Mouse (Mus musculus) neural tube, embryonic 15.5 days (tissue): Measurements from ENCODE around the gene Celf2. TPM values are rescaled to one million over a fixed set of nuclear protein-coding genes. Genes with fewer than 3 reads are reported as not detected.

Source experiments
- ATAC-seq: fragments of 200-750 bp; cut with Nextera tagmentation; 2 replicates; pipeline ENCODE4 v1.8.0; 2017; ENCODE audit warnings: mild to moderate bottlenecking, moderate TSS enrichment, moderate library complexity; ENCODE audit not compliant: low FRiP score
- H3K27ac ChIP-seq: fragments of 300-500 bp; sonication (generic); replicated peaks from 2 replicates; pipeline ENCODE4 v1.5.1; 2015; ENCODE audit warnings: mild to moderate bottlenecking, inconsistent platforms
- H3K27me3 ChIP-seq: fragments of 300-500 bp; sonication (generic); replicated peaks from 2 replicates; pipeline ENCODE4 v1.6.1; 2015; ENCODE audit warnings: inconsistent platforms
- H3K36me3 ChIP-seq: fragments of 300-500 bp; sonication (generic); 2 replicates; pipeline ENCODE4 v1.6.1; 2015; ENCODE audit warnings: inconsistent platforms
- H3K4me1 ChIP-seq: fragments of 300-500 bp; sonication (generic); 2 replicates; pipeline ENCODE4 v1.6.1; 2015; ENCODE audit warnings: inconsistent platforms
- H3K4me2 ChIP-seq: fragments of 300-500 bp; sonication (generic); 2 replicates; pipeline ENCODE4 v1.6.1; 2015; ENCODE audit warnings: inconsistent platforms, mild to moderate bottlenecking, moderate library complexity
- H3K4me3 ChIP-seq: fragments of 300-500 bp; sonication (generic); replicated peaks from 2 replicates; pipeline ENCODE4 v1.5.1; 2015; ENCODE audit warnings: mild to moderate bottlenecking, inconsistent platforms
- H3K9ac ChIP-seq: fragments of 300-500 bp; sonication (generic); replicated peaks from 2 replicates; pipeline ENCODE4 v1.6.1; 2015; ENCODE audit warnings: mild to moderate bottlenecking, inconsistent platforms
- H3K9me3 ChIP-seq: fragments of 300-500 bp; sonication (generic); replicated peaks from 2 replicates; pipeline ENCODE4 v1.6.1; 2016; ENCODE audit warnings: inconsistent platforms
- WGBS: fragments of 180-500 bp; shearing (Covaris S2); methylation state at CpG from one replicate; pipeline ENCODE4 v1.1.7; 2015; ENCODE audit warnings: mixed read lengths; 5-methylcytosine and 5-hydroxymethylcytosine counted together
- polyA plus RNA-seq: library from polyadenylated mRNA; unstranded; fragments of >200 nt; fragmentation: Nextera tagmentation; extraction: Ambion mirVana; gene quantifications from 2 replicates; pipeline ENCODE4 v1.2.1, GENCODE M21; 2015

Celf2 gene
- polyA plus RNA-seq, 1 experiment from 2014 or later: 120 TPM

DNA sequence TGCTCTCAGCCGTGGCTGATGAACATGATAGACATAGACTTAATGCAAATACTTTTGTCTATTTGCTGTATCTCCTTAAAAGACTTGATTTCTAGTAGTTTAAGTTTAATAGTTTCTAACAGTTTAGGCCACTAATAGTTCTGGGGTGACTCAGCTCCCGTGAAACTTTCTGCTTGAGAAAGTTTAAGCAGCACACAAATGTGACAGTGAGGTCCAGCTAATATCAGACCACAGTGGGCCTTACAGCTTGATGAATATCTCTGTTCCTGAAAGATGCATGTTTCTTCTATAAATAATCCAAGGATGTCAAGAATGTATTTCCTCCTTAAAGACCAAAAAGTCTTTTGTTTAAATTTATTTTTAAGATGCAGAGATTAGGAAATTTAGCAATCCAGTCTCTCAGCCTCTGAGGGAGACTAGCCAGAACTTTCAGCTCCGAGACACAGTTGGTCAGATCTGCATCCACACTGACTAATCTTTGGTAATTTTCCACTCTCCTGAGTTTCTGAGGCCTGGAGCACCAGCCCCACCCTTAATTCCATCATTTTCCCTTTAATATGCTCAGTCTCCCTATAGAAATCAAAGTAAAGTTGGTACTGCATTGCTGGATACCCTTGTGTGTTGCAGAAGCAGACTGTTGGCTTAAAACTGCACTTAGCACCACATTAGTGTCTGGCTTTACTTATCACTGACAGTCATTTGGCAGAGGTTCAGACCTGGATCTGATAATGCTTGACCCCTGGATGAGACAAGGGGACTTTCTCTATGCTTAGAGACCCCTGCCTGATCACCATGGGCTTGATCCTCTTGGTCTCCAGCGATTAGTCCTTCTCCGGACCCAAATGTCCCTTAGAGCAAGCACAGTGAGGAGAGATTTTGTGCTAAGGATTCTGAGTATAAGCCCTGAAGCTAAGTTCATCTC is 436.8 kb downstream of the Celf2 start:
- Histone ChIP-seq H3K4me2 (no peak overlapping the region), H3K27me3 (no peaks in the 10 kb centered on the region), H3K27ac (no peak overlapping the region), H3K4me1 (0 out of 2 replicates have a peak, but pooled peaks cover 7% of the 10 kb centered on the region), H3K9ac (no peak overlapping the region), H3K9me3 (peaks cover 4% of the 10 kb centered on the region; the same call in 1 of the 2 replicates), H3K36me3 (no peaks in the 10 kb centered on the region), H3K4me3 (no peak overlapping the region)
- 87% methylated on average over 5 of the region's 5 CpGs for WGBS
- ATAC-seq: no peak

DNA sequence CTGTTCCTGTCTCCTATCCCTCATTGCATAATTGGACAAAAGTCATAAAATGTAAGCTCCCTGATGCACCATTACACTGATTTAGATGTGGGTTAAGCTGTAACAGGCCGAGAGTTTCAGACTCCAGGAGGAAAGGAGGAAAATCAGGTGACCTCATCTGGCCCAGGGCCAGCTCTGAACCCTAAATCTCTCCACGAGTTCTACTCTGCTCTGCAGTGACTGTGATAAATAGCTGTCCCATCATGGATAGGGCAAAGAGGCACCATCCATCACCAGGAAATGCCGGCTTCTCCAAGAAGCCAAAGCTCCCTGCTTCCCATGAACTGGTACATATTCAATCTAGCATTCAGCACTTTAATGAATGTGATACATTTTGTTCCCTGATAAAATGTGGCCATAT is 439.9 kb downstream of the Celf2 start:
- H3K9me3 ChIP-seq: no peaks in the 10 kb centered on the region
- H3K4me2 ChIP-seq: no peak overlapping the region
- no peaks in the 10 kb centered on the region for H3K27me3 ChIP-seq
- 0 out of 2 replicates have a peak, but pooled peaks cover 7% of the 10 kb centered on the region for H3K4me1 ChIP-seq
- ATAC-seq: peak; percentile 68
- no peak overlapping the region for H3K9ac ChIP-seq
- no peaks in the 10 kb centered on the region for H3K36me3 ChIP-seq
- no peak overlapping the region for H3K4me3 ChIP-seq
- no peak overlapping the region for H3K27ac ChIP-seq
- 13% methylated on average over 3 of the region's 3 CpGs for WGBS

DNA sequence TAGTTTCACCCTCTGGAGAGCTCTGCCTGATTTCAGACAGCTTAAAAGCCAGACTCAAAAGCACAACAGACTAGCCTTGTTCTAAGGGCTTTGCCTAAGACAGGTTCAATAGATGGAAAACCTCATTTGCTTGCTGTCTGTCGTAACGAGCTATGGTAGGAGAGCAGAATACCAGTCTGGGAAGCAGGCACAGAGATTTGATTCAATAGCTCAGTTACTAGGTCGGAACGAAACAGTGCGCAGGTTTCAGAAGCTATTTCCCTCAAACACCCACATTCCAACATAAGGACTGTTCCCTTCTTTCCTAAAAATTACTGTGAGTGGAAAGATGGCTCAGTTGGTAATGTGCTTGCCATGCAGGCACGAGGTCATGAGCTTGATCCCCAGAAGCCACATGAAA is 441.1 kb downstream of the Celf2 start:
- Histone ChIP-seq H3K36me3 (no peaks in the 10 kb centered on the region), H3K27me3 (no peaks in the 10 kb centered on the region), H3K4me2 (no peak overlapping the region), H3K9ac (no peak overlapping the region), H3K9me3 (no peaks in the 10 kb centered on the region), H3K27ac (no peak overlapping the region), H3K4me1 (peaks cover 10% of the 10 kb centered on the region; the same call in 1 of the 2 replicates), H3K4me3 (no peak overlapping the region)
- no peak; the same call in 1 of the 2 replicates for ATAC-seq
- 59% methylated on average over 6 of the region's 6 CpGs for WGBS

- H3K9me3 ChIP-seq: no peaks in the 10 kb centered on the region
- H3K9ac ChIP-seq: no peak overlapping the region
- peaks cover 3% of the 10 kb centered on the region; the same call in 1 of the 2 replicates for H3K4me1 ChIP-seq
- no peaks in the 10 kb centered on the region for H3K27me3 ChIP-seq
- WGBS: 28% methylated on average over 12 of the region's 12 CpGs
- peak overlapping the region; percentile 28 for H3K4me2 ChIP-seq
- H3K27ac ChIP-seq: no peak overlapping the region
- no peaks in the 10 kb centered on the region for H3K36me3 ChIP-seq
- ATAC-seq: no peak
- no peak overlapping the region for H3K4me3 ChIP-seq
These were observed 445.7 kb downstream of the Celf2 start for GRCm38 (mm10) chr2:7063574-7064192.

GRCm38 (mm10) chr2:7060490-7061105 is 448.8 kb downstream of the Celf2 start:
- no peaks in the 10 kb centered on the region for H3K36me3 ChIP-seq
- H3K9ac ChIP-seq: no peak overlapping the region
- H3K4me3 ChIP-seq: no peak overlapping the region
- no peak overlapping the region for H3K27ac ChIP-seq
- peaks cover 7% of the 10 kb centered on the region; the same call in 1 of the 2 replicates for H3K4me1 ChIP-seq
- no peak for ATAC-seq
- no peaks in the 10 kb centered on the region for H3K27me3 ChIP-seq
- 87% methylated on average over 7 of the region's 7 CpGs for WGBS
- H3K4me2 ChIP-seq: no peak overlapping the region
- H3K9me3 ChIP-seq: no peaks in the 10 kb centered on the region

DNA sequence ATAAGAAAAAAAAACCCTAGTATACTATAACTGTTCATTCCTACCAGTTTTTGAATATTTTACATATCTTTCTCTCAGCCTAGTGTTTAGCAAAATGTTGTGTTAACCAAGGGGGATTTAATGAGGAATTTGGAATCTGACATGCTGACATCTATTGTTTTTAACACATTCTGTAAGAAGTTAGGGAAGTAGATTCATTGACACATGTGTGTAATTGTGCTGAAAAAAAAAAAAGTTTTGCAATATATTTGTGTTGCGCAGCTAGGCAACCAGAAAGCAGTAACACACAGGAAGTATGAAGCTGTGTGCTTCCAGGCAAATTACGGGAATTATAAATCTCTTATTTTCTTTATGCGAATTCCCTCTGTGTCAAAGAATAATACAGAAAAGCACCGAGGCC is 453.0 kb downstream of the Celf2 start:
- Histone ChIP-seq H3K36me3 (no peaks in the 10 kb centered on the region), H3K4me3 (no peak overlapping the region), H3K9me3 (no peaks in the 10 kb centered on the region), H3K4me2 (no peak overlapping the region), H3K4me1 (0 out of 2 replicates have a peak, but pooled peaks cover 4% of the 10 kb centered on the region), H3K27ac (no peak overlapping the region), H3K27me3 (no peaks in the 10 kb centered on the region), H3K9ac (no peak overlapping the region)
- 62% methylated on average over 4 of the region's 4 CpGs for WGBS
- no peak for ATAC-seq

DNA sequence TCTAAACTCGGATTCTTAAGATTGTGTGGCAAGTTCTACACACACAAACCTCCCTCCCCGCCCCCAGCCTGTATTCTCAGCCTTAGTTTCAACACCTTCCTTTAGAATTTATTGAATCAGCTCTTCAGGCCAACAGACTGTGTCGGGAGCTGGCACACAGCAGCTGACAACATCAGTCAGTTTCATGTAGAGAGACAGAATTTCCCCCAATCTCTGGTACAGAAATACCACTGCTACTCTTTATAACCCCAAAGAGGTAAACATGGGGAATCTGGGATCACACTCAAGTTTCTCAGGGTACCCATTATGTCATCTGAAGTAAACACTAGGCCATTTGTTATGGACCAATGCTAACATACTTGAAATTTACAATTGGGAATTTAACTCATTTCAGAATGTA is 453.4 kb downstream of the Celf2 start:
- Histone ChIP-seq H3K4me3 (no peak overlapping the region), H3K9me3 (no peaks in the 10 kb centered on the region), H3K4me1 (0 out of 2 replicates have a peak, but pooled peaks cover 4% of the 10 kb centered on the region), H3K36me3 (no peaks in the 10 kb centered on the region), H3K27ac (no peak overlapping the region; the same call in 1 of the 2 replicates), H3K4me2 (no peak overlapping the region), H3K27me3 (no peaks in the 10 kb centered on the region), H3K9ac (no peak overlapping the region)
- no peak for ATAC-seq
- WGBS: 56% methylated on average over 3 of the region's 3 CpGs

DNA sequence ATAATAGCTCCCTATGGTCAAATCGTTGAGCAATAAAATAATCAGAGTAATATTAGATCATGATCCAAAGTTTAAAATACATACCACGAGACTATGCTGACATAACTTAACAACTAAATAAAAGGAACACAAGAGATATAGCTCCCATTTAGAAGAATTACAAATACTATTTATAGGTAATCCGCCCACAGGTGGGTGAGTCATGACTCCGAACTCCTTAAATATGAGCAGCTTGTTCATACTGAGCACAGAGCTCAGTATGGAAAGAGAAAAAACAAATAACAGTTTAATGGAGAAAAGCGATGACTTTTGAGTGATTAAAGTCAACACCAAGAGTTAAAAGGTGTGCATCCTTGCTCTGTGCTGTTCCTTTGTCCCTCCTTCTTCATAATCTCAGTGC is 458.3 kb downstream of the Celf2 start:
- ATAC-seq: no peak
- Histone ChIP-seq H3K27ac (no peak overlapping the region), H3K4me3 (no peak overlapping the region), H3K9me3 (no peaks in the 10 kb centered on the region), H3K9ac (no peak overlapping the region), H3K36me3 (no peaks in the 10 kb centered on the region), H3K4me1 (peaks cover 7% of the 10 kb centered on the region; the same call in 1 of the 2 replicates), H3K27me3 (no peaks in the 10 kb centered on the region), H3K4me2 (no peak overlapping the region)
- 96% methylated on average over 5 of the region's 5 CpGs for WGBS

DNA sequence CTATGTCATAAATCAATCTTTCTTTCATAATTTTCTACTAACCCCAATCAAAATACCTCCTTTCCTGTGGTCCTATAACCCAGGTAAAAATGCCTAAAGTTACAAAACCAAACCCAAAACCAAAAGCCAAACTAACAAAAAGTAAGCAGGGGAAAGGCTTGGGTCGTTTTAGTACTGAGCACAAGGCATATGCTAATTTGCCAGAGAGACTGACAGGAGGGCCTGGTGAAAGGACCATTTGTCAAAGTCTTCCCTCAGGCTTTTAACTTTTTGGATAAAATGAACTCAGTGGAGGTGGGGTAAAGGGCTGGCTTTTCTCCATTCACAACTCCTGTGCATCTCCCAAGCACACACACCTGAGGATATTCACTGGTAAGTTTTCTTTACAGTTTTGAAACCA is 463.2 kb downstream of the Celf2 start:
- Histone ChIP-seq H3K36me3 (no peaks in the 10 kb centered on the region), H3K4me2 (no peak overlapping the region), H3K27me3 (no peaks in the 10 kb centered on the region), H3K4me3 (no peak overlapping the region), H3K9ac (no peak overlapping the region), H3K27ac (no peak overlapping the region), H3K9me3 (no peaks in the 10 kb centered on the region), H3K4me1 (peaks cover 10% of the 10 kb centered on the region; the same call in 1 of the 2 replicates)
- ATAC-seq: no peak
- 0% methylated on average over 1 of the region's 1 CpGs for WGBS

GRCm38 (mm10) chr2:7045531-7045930 is 463.8 kb downstream of the Celf2 start:
- 34% methylated on average over 4 of the region's 4 CpGs for WGBS
- peaks cover 10% of the 10 kb centered on the region; the same call in 1 of the 2 replicates for H3K4me1 ChIP-seq
- no peak overlapping the region for H3K4me2 ChIP-seq
- H3K36me3 ChIP-seq: no peaks in the 10 kb centered on the region
- no peak for ATAC-seq
- no peaks in the 10 kb centered on the region for H3K27me3 ChIP-seq
- no peaks in the 10 kb centered on the region for H3K9me3 ChIP-seq
- H3K4me3 ChIP-seq: no peak overlapping the region
- H3K9ac ChIP-seq: no peak overlapping the region
- H3K27ac ChIP-seq: no peak overlapping the region

DNA sequence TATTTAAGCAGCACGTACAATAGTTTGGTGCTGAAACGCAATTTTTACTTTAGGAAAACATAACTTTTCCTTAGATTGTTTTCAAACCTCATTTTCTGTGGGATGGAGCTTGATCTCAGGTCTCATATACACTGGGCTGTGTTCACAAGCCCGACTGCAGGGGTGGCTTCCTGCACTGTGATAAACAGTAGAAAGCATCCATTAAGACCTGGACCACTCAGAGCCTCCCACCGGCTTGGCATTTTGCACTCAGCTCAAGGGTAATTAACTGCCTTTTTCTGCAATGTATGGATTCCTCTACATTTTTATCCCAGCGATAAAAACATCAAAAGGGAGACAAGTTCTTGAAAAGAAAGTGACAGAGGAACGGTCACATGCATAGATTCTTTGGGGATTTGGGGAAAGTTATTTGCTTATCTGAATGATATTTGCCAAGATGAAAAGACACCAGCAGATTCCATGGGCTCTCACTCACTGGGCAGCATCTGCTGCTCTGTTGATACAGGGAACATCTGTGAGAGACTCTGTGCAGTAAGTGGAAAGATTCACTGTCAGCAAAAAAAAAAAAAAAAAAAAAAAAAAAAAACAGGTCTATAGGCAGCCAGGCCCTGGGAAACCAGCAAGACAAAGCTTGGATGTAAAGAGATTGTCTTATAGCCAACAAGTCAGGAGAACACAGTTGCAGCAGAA is 465.4 kb downstream of the Celf2 start:
- no peak for ATAC-seq
- Histone ChIP-seq H3K27ac (no peak overlapping the region), H3K36me3 (no peaks in the 10 kb centered on the region), H3K9me3 (no peaks in the 10 kb centered on the region), H3K9ac (no peak overlapping the region), H3K4me3 (no peak overlapping the region), H3K4me2 (no peak overlapping the region), H3K4me1 (peaks cover 10% of the 10 kb centered on the region; the same call in 1 of the 2 replicates), H3K27me3 (no peaks in the 10 kb centered on the region)
- WGBS: 64% methylated on average over 6 of the region's 6 CpGs
